Mouse (Mus musculus) forebrain, embryonic 11.5 days (tissue): ENCODE data around the gene Ccr10. TPM values are rescaled to one million over a fixed set of nuclear protein-coding genes. Genes with fewer than 3 reads are reported as not detected.

Source experiments
- ATAC-seq: fragments of 200-750 bp; cut with Nextera tagmentation; replicated peaks from 2 replicates; pipeline ENCODE4 v1.8.0; 2017; ENCODE audit warnings: moderate TSS enrichment; ENCODE audit not compliant: low FRiP score
- DNase-seq: peaks from one replicate; pipeline ENCODE4 v3.0.0-alpha.2; 2017; ENCODE audit warnings: low spot score
- H3K27ac ChIP-seq: fragments of 300-500 bp; sonication (generic); 2 replicates; pipeline ENCODE4 v1.5.1; 2014; ENCODE audit warnings: low read depth, low read length
- H3K27me3 ChIP-seq: fragments of 300-500 bp; sonication (generic); 2 replicates; pipeline ENCODE4 v1.6.1; 2014; ENCODE audit warnings: mild to moderate bottlenecking, low read length, mixed read lengths; ENCODE audit not compliant: control insufficient read depth, insufficient read depth
- H3K36me3 ChIP-seq: fragments of 300-500 bp; sonication (generic); 2 replicates; pipeline ENCODE4 v1.6.1; 2014; ENCODE audit warnings: mild to moderate bottlenecking, low read length, moderate library complexity, mixed read lengths; ENCODE audit not compliant: control insufficient read depth, insufficient read depth
- H3K4me1 ChIP-seq: fragments of 300-500 bp; sonication (generic); replicated peaks from 2 replicates; pipeline ENCODE4 v1.6.1; 2014; ENCODE audit warnings: low read length, mixed read lengths; ENCODE audit not compliant: control insufficient read depth, insufficient read depth
- H3K4me2 ChIP-seq: fragments of 300-500 bp; sonication (generic); 2 replicates; pipeline ENCODE4 v1.6.1; 2014; ENCODE audit warnings: low read depth, mild to moderate bottlenecking, low read length, moderate library complexity, mixed read lengths; ENCODE audit not compliant: severe bottlenecking
- H3K4me3 ChIP-seq: fragments of 300-500 bp; sonication (generic); 2 replicates; pipeline ENCODE4 v1.5.1; 2014; ENCODE audit warnings: low read depth, low read length
- H3K9ac ChIP-seq: fragments of 300-500 bp; sonication (generic); 2 replicates; pipeline ENCODE4 v1.6.1; 2014; ENCODE audit warnings: low read length
- H3K9me3 ChIP-seq: fragments of 300-500 bp; sonication (generic); 2 replicates; pipeline ENCODE4 v1.6.1; 2016; ENCODE audit warnings: low read length, mixed read lengths; ENCODE audit not compliant: control insufficient read depth
- WGBS: fragments of 180-500 bp; shearing (Covaris S2); extraction: QIAGEN DNeasy Blood & Tissue Kit; methylation state at CpG from one replicate; pipeline ENCODE4 v1.1.7; 2014; 5-methylcytosine and 5-hydroxymethylcytosine counted together
- polyA plus RNA-seq: library from polyadenylated mRNA; unstranded; fragments of >200 nt; fragmentation: Nextera tagmentation; extraction: Ambion mirVana; gene quantifications from 2 replicates; pipeline ENCODE4 v1.2.1, GENCODE M21; 2014

The Ccr10 gene
- polyA plus RNA-seq, 1 experiment from 2014 or later, result 0.17 TPM

- peaks cover 7% of the 10 kb centered on the region; the same call in 1 of the 2 replicates for H3K4me1 ChIP-seq
- no peaks in the 10 kb centered on the region for H3K9me3 ChIP-seq
- 0 out of 2 replicates have a peak within 1 kb of the TSS, but pooled peaks have one; percentile 10 for H3K27ac ChIP-seq
- ATAC-seq, result peak; percentile 42; the same call in 1 of the 2 replicates
- DNase-seq, result peak; percentile 81
- peak within 1 kb of the TSS; percentile 65 for H3K9ac ChIP-seq
- peaks cover 2% of the 10 kb centered on the region; the same call in 1 of the 2 replicates for H3K27me3 ChIP-seq
- H3K4me3 ChIP-seq, result peak within 1 kb of the TSS; percentile 34
- WGBS, result 2% methylated on average over 36 of the region's 36 CpGs
- H3K36me3 ChIP-seq, result no peaks in the 10 kb centered on the region
- peak within 1 kb of the TSS; percentile 69 for H3K4me2 ChIP-seq
Measured at GRCm38 (mm10) chr11:101155728-101156371, 19.4 kb downstream of the Ccr10 start, which contains the start of gene Tubg2. Tubg2 (plus strand) TSS chr11:101155907.

DNA sequence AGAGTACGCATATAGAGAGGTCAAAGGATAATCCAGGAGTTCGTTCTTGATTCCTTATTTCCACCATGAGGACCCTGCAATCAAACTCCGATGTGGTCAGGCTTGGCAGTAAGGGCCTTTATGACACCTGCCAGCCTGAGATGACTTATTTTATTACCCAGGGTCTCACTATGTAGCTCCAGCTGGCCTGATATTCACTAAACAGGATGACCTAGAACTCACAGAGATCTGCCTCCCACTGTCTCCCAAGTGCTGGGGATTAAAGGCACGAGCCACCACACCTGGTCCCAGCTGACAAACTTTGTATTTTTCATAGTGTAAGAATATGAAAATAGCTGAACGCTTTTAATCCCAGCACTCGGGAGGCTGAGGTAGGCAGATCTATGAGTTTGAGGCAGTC, 20.1 kb downstream of the Ccr10 start:
- 71% methylated on average over 6 of the region's 6 CpGs for WGBS
- H3K4me2 ChIP-seq, result no peak overlapping the region
- no peak overlapping the region for H3K9ac ChIP-seq

DNA sequence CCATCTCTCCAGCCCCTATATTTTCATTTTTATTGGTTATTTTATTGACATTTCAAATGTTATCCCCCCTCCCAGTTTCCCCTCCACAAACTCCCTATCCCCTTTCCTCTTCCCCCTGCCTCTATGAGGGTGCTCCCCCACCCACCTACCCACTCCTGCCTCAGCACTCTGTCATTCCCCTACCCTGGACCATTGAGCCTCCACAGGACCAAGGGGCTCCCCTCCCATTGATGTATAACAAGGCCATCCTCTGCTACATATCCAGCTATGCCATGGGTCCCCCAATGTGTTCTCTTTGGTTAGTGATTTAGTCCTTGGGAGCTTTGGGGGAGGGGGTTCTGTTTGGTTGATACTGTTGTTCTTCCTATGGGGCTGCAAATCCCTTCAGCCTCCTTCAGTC, 20.6 kb downstream of the Ccr10 start:
- Histone ChIP-seq H3K4me1 (peaks cover 7% of the 10 kb centered on the region; the same call in 1 of the 2 replicates), H3K9ac (no peak overlapping the region), H3K27ac (no peak overlapping the region), H3K4me3 (no peak overlapping the region), H3K27me3 (peaks cover 2% of the 10 kb centered on the region; the same call in 1 of the 2 replicates), H3K36me3 (no peaks in the 10 kb centered on the region), H3K9me3 (no peaks in the 10 kb centered on the region), H3K4me2 (no peak overlapping the region)
- no peak for DNase-seq
- ATAC-seq, result no peak

More for the DNA sequence above, 20.1 kb downstream of the Ccr10 start:
- Histone ChIP-seq H3K36me3 (no peaks in the 10 kb centered on the region), H3K9me3 (no peaks in the 10 kb centered on the region), H3K4me1 (peaks cover 7% of the 10 kb centered on the region; the same call in 1 of the 2 replicates), H3K27ac (no peak overlapping the region), H3K4me3 (no peak overlapping the region), H3K27me3 (peaks cover 2% of the 10 kb centered on the region; the same call in 1 of the 2 replicates)
- DNase-seq, result no peak
- no peak for ATAC-seq

DNA sequence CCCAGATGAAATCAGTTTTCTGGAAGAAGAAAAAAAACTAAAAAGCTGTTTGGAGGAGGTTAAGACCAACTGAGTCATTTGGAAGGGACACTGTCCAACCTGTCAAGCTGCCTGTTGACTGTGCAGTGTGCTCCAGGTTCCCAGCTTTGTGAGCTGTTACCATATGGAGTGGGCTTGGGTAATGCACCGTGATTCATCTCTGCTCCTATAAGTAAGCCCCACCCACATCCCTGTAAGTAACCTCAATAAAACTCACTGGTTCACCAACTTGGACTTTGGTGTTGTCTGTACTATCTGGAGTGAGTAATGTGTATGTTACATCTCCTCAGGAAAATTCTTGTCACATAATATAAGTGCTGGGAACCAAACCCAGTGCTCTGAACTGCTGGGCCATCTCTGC, 22.4 kb downstream of the Ccr10 start:
- Histone ChIP-seq H3K4me3 (no peak overlapping the region), H3K27me3 (peaks cover 2% of the 10 kb centered on the region; the same call in 1 of the 2 replicates), H3K36me3 (no peaks in the 10 kb centered on the region), H3K4me1 (peaks cover 10% of the 10 kb centered on the region; the same call in 1 of the 2 replicates), H3K9me3 (no peaks in the 10 kb centered on the region), H3K9ac (no peak overlapping the region), H3K4me2 (no peak overlapping the region), H3K27ac (no peak overlapping the region)
- ATAC-seq, result no peak
- WGBS, result 84% methylated on average over 1 of the region's 1 CpGs
- DNase-seq, result no peak

DNA sequence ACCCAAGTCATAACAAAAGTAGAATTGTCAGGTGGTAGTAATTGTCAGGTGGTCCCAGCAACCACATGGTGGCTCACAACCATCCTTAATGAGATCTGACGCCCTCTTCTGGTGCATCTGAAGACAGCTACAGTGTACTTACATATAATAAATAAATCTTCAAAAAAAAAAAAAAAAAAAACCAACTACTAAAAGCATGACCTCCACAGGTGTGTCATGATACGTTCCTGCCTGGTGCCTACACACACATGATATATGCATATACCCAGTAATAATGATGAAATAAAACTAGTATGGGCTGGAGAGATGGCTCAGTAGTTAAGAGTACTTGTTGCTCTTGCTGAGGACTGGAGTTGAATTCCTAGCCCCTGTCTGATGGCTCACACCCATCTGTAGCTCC, 24.2 kb downstream of the Ccr10 start:
- H3K9me3 ChIP-seq, result no peaks in the 10 kb centered on the region
- no peak for ATAC-seq
- peaks cover 12% of the 10 kb centered on the region; the same call in 1 of the 2 replicates for H3K4me1 ChIP-seq
- DNase-seq, result no peak
- H3K4me3 ChIP-seq, result no peak overlapping the region
- WGBS, result 50% methylated on average over 2 of the region's 2 CpGs
- no peak overlapping the region for H3K27ac ChIP-seq
- H3K9ac ChIP-seq, result no peak overlapping the region
- H3K36me3 ChIP-seq, result no peaks in the 10 kb centered on the region
- no peak overlapping the region for H3K4me2 ChIP-seq
- no peaks in the 10 kb centered on the region for H3K27me3 ChIP-seq

DNA sequence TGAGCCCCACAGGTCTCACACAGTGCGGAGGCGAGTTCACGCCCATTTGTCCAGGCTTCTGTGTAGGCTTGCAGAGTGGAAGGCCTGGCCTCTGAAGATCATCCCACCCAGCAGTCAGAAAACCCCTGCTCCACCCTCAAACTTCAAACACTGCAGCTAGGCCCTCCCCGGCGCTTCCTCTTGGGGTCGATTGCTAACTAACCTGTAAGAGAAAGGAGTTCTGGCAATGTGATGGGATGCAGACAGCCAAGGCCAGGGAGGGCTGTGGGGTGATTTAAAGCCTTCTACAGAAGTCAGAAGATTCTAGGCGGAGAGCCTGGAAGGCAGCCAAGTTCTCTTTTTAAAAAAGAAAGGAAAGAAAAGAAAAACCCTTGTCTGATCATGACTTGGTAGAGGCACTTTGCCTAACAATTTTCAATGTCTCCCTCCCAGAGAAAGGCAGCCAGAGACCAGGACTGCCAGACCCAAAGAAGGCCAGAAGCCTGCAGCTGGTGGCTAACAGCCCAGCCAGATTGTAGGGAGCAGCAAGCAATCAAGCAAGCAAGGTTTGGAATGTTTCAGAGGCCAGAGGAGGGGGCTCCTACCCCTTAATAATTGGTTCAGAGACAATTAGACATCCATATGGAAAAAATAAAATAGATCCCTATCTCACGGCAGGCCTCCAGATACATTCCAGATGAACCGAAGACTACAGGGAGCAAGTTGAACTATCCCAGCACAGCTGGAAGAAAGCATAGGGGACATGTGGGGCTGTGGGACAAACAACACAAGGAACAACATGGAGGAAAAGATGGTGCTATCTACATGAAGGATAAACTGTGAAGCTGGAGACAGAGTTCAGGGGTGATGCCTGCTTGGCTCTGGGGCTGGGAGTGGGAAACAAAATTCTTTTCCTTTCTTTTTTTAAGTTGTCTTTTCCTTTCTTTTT, 25.8 kb downstream of the Ccr10 start:
- Histone ChIP-seq H3K36me3 (no peaks in the 10 kb centered on the region), H3K4me1 (peaks cover 4% of the 10 kb centered on the region; the same call in 1 of the 2 replicates), H3K27ac (no peak overlapping the region), H3K4me2 (no peak overlapping the region), H3K27me3 (no peaks in the 10 kb centered on the region), H3K9me3 (no peaks in the 10 kb centered on the region), H3K4me3 (no peak overlapping the region), H3K9ac (no peak overlapping the region)
- ATAC-seq (no peak), DNase-seq (no peak)
- 66% methylated on average over 9 of the region's 9 CpGs for WGBS

DNA sequence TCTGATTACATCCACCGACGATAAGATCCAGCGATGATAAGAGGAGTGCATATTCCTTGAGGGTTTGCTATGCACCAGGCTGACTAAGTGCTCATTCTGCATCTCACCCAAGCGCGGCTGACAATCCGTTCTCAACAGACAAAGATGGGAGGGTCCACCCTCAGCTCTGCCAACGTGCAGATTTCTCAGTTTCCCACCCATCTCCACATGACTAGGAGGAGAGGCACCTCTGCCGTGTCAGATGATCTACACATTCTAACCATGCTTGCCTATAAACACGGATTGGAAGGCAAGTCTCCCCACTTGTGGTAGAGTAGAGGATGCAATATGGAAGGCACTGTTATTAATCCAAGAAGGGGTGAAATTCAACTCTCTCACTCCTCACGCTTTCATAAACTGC, 26.5 kb downstream of the Ccr10 start:
- Histone ChIP-seq H3K9me3 (no peaks in the 10 kb centered on the region), H3K9ac (no peak overlapping the region), H3K4me1 (peaks cover 7% of the 10 kb centered on the region; the same call in 1 of the 2 replicates), H3K4me2 (no peak overlapping the region), H3K27ac (no peak overlapping the region), H3K36me3 (no peaks in the 10 kb centered on the region), H3K4me3 (no peak overlapping the region), H3K27me3 (no peaks in the 10 kb centered on the region)
- DNase-seq, result no peak
- ATAC-seq, result no peak
- WGBS, result 77% methylated on average over 10 of the region's 10 CpGs

GRCm38 (mm10) chr11:101146377-101146776, 28.9 kb downstream of the Ccr10 start:
- DNase-seq (peak; percentile 78), ATAC-seq (no peak)
- Histone ChIP-seq H3K9me3 (no peaks in the 10 kb centered on the region), H3K4me2 (0 out of 2 replicates have a peak overlapping the region, but pooled peaks have one; percentile 27), H3K9ac (no peak overlapping the region), H3K27ac (no peak overlapping the region), H3K36me3 (no peaks in the 10 kb centered on the region), H3K4me1 (peaks cover 9% of the 10 kb centered on the region; the same call in 1 of the 2 replicates), H3K4me3 (no peak overlapping the region), H3K27me3 (no peaks in the 10 kb centered on the region)
- 17% methylated on average over 10 of the region's 10 CpGs for WGBS
